Mouse (Mus musculus) testis, postnatal 14 days (tissue): ENCODE measurements at regions not wholly inside any gene's neighbourhood (a gene's known extent, or its start where the extent isn't known, plus 50 kb on each side); places are given as distances from the start of the nearest gene placed in this dataset.

Source experiments
- DNase-seq: peaks from one replicate; pipeline ENCODE4 v3.0.0; 2021; ENCODE audit warnings: low spot score

- DNase-seq, result no peak
These were observed 371.8 kb upstream of the A1bg start for GRCm38 (mm10) chr15:61294616-61295015.

- no peak for DNase-seq
These were observed 371.3 kb upstream of the A1bg start for GRCm38 (mm10) chr15:61294131-61294530.

- DNase-seq, result no peak
These were observed 346.0 kb upstream of the A1bg start for GRCm38 (mm10) chr15:61268766-61269165.

- no peak for DNase-seq
These were observed 336.2 kb upstream of the A1bg start for GRCm38 (mm10) chr15:61259047-61259446.

GRCm38 (mm10) chr15:61244511-61244910 is 321.7 kb upstream of the A1bg start:
- no peak for DNase-seq

DNA sequence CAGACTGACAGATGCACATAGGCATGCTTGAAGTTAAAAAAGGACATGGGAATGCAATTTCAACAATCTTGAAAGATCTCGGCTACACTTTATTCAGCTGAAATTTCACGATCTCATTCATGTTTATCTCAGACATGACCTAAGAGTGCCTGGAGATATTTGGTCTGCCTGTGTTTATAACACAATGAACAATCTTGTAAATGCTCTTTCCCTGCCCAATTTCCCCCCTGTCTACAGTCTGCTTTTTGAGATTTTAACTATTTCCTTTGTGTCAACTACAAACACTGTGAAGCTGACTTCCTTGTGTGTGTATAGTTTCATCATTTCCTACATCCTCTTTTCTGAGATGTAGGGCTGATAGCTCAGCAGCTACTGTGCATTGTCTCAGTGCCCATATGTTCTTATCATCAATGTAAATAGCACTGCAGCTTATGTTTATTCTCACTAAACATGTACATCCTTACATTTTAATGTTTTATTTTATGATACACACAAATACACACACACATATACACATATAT is 319.4 kb upstream of the A1bg start:
- no peak for DNase-seq

- no peak for DNase-seq
These were observed 318.9 kb upstream of the A1bg start for GRCm38 (mm10) chr15:61241741-61242140.

DNA sequence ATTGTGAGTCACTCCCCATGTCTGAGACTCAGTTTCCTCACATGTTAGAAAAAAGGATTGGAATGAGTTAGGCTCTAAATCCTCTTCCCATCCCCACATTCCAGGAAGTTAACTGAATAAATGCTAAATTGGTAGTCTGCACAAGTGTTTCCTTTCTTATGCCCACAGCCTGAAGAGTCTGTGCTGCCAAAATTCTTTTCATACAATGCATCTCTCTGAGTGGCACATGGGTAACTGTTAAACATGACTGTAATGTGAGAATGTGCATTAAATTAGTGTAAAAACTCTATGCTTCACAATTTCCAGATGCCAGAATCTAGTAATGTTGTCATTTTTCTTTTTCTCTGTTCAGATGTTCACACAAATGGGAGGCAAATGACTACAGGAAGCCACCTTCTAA is 317.5 kb upstream of the A1bg start:
- no peak for DNase-seq

GRCm38 (mm10) chr15:61239414-61239813 is 316.6 kb upstream of the A1bg start:
- DNase-seq, result no peak

DNA sequence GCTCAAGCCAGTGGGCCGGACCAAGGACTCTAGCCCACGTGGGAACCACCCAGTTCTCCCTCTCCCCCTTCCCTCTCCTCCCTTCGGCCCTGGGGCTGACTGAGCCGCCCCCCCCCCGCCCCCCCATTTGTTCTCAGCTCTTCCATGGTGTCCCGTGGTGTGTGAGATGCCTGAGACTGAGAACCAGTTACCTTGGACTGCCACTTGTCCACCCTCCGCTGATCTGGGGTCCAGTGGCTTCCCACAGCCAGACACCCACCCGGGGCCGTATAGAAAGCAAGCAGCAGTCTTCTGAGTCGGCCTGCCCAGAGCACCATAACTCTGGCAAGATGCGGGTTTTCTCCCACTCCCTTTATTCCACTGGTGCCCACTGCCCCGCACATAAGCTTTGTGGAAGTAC is 316.2 kb upstream of the A1bg start:
- no peak for DNase-seq

DNA sequence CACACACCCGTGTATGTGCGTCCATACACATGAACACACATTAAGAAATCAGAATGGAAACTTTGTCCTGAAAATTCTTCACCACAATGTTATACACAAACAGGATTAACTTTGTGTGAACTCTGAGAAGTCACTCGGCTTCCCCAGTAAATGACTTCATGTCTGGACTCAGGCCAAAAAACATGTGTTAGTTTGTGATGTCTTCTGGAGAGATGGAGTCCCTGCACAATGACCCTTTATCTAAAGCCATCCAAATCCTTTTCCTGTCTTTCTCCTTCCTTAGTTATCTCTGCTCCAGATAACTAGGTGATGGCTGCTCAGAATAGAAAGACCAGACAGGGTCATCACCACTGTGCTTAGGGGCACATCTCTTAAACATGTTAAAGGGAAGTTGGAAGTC is 306.8 kb upstream of the A1bg start:
- DNase-seq, result no peak

- DNase-seq, result no peak
These were observed 300.1 kb upstream of the A1bg start for GRCm38 (mm10) chr15:61222923-61223322.

DNA sequence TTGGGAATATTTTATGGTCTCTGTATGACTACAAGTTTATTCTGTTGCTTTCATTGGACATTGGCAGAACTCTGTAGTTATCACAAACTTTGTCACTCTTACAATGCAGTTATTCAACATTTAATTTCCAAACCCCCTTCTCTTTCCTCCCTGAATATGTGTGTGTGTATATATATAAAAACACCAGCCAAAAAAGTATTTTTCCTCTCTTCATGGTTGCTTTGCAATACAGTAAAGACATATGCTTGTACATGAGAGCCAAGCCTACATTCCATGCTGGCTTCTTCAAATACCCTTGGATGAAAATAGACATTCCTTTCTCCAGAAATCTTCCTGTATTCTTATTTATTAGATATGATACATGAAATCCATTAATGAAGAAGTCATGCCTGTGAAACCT is 287.3 kb upstream of the A1bg start:
- DNase-seq, result no peak

GRCm38 (mm10) chr15:61189981-61190380 is 267.2 kb upstream of the A1bg start:
- DNase-seq, result no peak

GRCm38 (mm10) chr15:61189481-61189880 is 266.7 kb upstream of the A1bg start:
- no peak for DNase-seq

- DNase-seq, result no peak
These were observed 261.8 kb upstream of the A1bg start for GRCm38 (mm10) chr15:61184597-61184963.

DNA sequence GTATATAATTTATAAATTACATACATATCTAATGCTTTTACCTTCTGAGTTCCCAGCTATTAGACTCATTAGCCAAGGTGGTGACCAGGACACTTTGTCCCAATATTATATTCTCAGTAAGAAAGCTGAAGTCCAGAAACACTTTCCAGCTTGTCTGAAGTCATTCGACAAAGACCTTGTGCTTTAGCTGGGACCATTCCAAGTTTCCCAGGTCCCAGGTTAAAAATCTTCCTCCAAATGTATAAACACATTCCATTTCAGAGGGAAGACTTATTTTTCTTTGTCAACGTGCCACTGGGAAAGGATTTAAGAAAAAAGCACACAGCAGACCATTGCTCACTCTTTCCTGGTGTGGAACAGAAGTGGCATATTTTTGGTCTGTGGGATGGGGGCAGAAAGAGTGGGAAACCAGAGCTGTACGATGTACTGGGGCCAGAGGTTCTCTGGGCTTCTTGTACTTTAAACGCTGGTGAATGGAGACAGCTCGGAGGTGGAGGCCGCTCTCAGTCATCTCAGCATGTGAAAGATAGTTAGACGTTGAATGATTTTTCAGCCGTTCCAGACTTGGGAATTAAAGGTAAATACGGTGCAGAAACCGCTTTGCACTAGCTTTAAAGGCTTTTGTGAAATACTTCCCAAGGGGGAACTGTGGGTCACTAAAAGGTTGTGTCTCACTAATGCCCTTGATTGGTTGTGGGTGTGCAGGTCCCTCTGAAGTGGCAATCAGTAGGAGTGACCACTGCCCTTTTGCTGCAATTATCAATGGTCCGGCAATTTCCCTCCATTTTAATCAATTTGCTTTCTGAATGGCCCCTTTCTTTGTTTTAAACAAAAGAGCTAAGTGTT is 261.2 kb upstream of the A1bg start:
- no peak for DNase-seq

GRCm38 (mm10) chr15:61183291-61183690 is 260.5 kb upstream of the A1bg start:
- no peak for DNase-seq

GRCm38 (mm10) chr15:61168842-61169416 is 246.1 kb upstream of the A1bg start:
- DNase-seq, result no peak

DNA sequence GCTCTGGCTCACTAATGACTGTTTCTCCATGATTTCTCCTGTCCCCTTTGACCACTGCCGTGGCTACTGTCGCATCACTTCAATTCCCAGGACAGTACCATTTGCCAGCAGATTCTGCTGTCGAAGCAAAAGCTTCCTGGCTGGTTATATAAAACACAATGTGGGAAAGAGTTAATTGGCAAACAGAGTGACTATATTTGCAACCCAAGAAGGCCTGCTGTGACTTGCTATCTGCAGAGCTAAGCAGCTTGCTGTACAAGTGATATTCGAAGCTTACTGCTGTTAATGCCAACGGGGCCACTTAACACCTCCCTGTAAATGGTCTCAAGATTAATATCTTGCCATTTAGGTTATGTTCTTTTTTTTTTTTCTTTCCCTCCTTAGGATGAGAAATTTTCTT is 242.2 kb upstream of the A1bg start:
- no peak for DNase-seq

- peak; percentile 15 for DNase-seq
These were observed 238.6 kb upstream of the A1bg start for GRCm38 (mm10) chr15:61161397-61161796.

DNA sequence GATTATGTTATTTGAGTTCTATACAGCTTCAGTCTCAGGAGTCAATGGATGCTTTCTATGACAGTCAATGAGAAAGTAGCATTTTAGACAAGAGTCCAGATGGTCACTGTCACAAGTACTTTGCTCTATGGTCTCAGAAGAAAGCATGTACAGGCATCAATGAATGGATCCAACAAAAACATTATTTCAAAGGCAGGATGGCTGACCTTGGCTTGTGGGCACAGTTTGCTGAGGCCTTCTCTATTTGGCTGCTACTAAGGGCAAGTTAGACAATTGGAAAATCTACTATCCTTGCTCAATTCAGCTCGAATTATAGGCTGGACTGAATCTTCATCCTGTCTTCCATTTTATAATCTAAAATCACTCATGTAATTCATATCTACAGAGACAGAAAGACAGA is 237.9 kb upstream of the A1bg start:
- DNase-seq, result no peak

- DNase-seq, result no peak
These were observed 236.7 kb upstream of the A1bg start for GRCm38 (mm10) chr15:61159552-61159951.
